Mouse (Mus musculus): ENCODE measurements around the gene Bcor. TPM values are rescaled to one million over a fixed set of nuclear protein-coding genes. Genes with fewer than 3 reads are reported as not detected.

Gene Bcor
- polyA plus RNA-seq, 2 experiments from 2014 or later = 24.2 to 26.1 TPM

DNA sequence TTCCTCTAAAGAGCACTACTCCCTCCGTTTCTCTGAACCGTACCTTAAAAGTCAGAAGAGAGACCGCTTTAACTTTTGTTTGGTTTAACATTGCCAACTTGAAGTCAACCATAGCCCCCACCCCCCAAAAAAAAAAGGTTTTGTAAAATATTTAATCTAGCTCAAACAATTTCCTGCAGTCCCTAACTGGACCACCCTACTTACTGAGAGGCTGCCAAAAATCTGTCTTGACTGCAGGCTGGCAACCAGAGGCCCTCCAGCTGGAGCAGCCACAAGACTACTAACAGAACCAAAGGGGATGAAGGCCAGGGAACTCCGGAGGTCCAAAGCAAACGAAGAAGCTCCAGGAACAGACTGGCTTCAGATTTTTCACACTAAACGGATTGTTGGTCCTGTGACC lies 156.2 kb downstream of the Bcor start:
- no peak for ATAC-seq

DNA sequence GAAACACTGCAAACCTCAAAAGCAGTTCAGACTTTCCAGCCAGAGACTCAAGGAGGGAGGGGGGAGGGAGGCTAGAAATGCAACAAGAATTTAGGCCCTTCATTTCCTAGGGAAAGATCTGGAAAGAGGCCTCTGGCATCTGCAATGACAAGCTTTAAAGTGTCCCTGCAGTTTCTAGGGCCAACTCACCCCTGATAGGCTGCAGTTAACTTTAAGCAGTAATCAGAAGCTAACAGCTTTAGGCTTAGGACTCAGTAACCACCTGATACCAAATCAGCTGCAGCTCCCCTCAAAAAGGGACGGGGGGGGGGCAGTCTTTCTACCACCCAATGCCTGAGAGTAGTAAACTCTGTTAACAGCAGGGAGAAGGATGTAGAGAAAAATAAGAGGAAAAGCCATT lies 156.6 kb downstream of the Bcor start:
- ATAC-seq = no peak

DNA sequence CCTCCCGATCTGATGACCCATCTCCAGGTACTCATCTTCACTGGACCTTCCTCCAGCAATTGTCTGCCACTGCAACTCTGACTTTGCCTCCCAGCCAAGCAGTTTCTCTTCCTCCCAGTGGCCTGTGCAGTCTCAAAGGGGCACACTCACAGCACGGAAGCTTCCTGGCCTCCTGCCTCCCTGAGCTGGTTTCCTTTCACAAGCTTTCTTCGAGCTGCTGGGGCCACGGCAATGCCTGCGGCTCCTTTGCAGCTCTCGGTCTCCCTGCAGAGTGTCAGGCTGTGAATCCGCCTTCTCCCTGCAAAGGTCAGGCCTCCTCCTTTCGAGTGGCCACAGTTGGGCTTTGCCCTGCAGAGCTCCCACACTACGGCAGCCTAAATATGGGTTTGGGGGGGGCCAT lies 157.0 kb downstream of the Bcor start:
- no peak for ATAC-seq

DNA sequence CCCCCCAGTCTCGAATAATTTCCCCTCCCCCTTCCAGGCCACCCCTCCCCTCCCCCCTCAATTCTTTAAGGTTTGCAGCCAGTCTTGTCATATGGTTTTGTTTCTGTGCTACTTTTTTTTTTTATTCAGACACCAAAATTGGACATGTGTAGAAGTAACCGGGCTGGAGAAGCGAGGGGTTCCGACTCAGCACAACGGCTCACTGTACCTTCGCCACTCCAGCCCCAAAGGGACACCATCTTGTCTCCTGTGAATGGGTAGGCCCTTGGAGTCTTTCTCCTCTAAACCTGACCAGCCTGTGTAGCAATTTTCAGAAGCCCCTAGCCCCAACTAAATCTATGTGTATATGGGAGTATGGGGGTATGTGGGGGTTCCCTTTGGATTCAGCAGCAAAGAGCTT lies 157.6 kb downstream of the Bcor start:
- ATAC-seq = no peak

DNA sequence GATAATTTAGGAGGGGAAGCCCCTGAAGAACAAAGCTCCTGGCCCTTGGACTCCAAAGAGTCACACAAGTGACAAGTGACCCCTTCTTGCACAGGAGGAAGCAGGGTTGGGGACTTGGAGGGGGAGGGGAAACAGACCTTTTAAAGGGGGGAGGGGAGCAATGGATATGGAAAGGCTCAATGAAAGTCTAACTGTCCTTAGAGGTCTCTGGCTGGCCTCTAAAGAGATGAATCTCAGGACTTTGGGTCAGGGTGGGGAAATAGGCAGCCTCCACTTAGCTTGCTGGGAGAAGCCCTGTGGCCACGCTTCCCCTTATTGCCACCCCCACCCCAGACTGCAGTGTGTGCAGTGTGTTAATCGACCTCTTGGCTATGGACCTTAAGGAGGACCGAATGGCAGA lies 158.2 kb downstream of the Bcor start:
- ATAC-seq = no peak

DNA sequence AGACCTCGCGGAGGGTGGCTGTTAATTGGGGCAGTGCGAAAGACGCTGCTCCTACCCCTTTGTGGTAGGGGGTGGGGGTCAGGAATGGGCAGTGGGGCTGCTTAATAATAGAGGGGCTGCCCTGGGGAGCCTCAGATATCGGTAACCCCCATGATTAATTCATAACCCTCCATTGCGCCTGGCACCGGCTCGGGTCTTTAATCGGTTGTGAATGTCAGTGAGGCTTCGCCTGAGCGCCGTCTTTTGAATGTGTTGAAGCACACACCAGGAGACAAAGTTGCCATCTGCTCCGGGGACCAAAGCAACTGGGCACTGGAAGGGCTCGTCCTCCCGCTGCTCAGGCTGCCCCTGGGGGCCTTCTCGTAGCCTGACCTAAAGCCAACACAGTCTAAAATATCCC lies 158.8 kb downstream of the Bcor start:
- ATAC-seq = no peak

DNA sequence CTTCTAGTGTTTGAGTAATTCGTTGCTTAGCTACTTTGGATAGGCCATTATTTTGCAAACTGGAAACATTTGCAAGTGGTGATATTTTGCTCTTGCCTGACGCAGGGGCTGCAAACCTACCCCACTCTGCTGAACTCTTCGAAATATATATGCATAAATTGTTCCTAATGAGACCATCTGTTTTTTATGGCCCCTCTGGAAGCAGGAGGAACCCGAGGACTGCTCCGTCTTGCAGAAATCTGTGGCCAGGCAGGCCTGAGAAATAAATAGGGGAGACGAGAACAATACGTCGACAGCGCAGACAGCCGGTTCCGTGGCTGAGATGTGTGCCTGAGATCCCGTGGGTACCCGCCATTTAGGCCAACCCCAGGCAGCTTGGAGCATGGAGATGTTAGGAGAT lies 159.5 kb downstream of the Bcor start:
- ATAC-seq = no peak

DNA sequence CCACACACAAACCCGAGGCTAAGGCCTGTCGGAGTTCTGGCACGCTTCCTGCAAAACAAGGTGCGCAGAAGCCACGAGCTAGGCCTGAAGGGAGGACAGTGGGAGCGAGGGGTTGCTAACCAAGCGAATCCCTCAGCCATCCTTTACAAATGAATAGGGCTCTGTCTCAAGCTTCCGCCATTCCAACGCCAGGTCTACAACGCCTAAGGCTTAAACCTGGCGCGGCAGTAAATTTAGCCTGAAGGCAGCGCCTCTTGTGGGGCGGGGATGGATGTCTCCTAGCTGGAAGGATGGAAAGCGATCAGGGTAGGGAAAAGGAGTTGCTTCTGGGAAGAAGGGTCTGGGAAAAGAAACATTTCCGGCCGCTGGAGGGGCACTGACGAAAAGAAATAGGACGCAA lies 160.2 kb downstream of the Bcor start:
- ATAC-seq = no peak

DNA sequence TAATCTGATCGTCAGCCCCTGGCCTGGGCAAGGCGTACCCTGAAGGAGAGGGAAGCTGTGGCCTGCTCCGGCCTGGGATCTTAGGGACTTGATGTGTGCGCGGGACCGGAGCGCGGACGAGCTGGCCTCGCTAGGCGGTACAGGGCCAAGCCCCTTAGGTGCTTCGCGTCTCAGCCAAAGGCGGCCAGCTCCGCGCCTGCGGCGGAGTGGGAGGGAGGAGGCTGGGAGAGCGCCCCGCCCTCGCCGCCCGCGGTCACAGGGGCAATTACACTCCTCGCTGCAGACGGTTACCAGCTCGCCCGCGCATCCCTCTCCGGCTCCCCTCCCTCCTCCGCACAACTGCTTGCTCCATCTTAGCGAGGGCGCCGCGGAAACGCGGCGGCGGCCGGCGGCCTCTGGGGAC lies 161.2 kb downstream of the Bcor start:
- peak; percentile 87 for ATAC-seq

DNA sequence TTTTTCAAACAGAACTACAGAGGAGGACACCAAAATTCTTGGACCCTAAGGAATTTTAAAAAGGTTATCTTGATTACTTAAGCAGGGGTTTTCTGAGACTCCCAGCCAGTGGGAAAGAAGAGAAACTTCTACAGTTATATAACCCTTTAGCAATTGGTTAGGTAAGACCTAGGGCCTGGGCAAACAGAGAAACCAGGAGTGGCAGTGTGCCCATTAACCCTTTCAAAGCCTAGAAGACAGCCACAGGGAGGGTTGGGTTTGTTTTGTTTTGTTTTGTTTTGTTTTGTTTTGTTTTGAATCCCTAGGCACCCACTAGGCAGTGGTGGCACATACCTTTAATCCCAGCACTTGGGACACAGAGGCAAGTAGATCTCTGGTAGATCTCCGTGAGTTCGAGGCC lies 163.3 kb downstream of the Bcor start:
- ATAC-seq = no peak

DNA sequence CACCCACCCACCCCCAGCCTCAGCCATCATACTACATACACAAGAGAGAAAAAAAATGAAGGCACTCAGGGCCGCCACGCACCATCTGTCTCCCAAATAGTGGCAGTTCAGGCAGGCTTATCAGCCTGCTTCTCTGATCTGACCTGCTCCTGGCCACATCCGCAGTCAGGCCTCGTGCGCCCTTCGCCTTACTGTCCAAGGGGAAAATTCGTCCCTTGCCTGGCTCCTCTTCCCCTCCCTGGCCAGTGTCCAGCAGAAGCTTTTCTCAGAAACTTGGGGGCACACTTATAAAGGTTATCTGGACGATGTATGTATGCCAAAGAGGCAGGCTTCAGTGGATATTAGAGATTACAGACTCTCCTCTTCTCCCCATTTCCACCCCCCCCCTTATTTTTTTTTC lies 163.7 kb downstream of the Bcor start:
- no peak for ATAC-seq

DNA sequence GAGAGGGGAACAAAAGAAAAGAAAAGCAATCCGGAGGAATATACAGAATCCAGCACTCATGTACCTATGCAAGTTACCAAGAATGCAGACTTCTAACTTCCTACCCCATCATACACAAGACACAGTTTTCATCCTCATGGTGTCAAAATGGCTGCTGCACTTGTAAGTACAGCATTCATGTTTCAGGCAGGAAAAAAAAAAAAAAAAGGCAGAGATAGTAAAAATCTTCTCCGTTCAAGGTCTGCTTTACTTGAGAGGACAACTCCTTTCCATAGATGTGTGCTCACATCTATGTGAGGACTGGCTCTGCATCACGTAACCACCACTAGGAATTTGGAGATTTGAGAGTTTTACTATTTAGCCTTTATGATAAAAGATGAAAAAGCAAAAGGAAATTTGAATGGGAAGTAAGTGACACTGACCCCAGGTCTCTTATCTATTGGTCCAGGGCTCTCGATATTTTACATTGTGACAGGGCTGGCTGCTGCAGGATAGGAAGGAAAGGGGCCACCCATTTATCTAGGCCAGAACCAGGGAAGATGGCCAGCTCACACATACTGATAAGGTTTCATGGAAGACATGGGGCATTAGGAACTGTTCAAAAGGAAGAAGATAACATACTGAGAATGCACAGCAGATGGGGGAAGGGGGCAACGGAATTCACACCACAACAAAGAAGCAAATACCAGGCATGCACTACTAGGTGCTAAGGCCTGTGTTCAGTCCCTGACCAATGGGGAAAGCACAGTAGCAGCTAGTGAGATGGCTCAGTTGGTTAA lies 166.3 kb downstream of the Bcor start:
- no peak for ATAC-seq

DNA sequence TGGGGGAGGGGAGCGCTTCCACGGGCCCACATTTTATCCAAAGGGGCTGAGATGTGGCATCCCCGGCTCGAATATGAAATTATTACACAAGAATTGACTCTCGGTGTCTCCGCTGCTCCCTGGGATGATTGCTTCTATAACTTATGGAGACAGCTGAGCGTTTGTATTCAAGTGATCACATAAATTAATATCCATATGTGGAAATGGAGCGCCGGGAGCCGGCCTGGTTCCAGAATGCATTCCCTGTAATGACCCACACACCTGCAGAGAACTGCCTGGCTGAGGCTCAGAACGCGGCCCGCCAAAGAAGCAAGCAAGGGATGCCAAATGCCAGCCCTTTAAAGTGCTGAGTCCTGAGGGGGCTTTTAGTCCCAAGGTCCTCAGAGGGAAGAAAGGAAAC lies 170.7 kb downstream of the Bcor start:
- ATAC-seq = no peak

DNA sequence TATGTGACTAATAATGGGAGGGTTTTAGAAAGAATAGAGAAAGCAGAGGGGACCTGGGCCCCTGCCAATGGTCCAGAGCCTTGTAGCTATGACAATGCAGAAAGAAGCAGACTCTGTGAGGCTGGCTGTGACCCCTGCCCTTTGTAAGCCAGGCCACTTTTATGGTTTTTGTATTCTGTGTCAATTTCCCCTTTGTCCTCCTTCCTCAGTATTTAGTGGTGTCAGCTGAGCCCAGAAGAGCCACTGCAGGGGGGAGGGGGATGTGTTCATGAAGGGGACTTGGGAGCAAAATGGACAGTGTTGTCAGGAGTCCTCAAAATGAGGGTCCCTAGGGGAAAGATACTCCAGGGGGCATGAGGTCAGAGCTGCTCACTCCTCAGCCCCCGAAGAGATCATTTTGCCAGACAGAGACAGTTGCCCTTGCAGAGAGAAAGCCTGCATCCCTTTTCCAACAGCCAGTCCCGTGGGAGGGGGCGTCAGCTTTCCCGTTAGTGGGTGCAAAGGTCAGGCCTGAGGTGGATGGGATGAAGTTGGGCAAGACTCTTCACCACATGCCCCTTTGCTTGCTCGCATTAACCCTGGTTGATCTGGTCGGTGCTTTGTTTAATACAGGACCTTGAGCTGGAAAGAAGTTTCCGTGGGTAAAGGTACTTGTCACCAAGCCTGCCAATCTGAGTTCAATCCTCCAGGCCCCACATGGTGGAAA lies 171.8 kb downstream of the Bcor start:
- ATAC-seq = no peak

DNA sequence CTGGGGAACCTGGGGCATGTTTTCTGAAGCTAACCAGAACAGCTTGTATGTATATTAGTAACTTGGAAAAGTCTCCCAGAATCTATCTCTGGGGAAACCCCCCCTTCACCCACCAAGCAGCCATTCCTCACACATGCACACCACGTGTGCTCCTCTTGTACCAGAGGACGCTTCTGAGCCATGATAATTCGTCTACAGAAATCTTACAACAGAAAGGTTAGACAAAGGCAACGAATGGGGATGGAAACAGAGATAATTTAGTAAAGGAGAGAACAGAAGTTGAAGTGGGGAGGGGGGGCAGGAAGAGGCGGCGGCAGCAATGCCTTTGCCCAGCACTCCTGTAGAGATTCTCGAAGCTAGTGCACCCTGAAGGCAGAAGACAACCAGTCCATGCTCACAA lies 172.6 kb downstream of the Bcor start:
- no peak for ATAC-seq

All from CD4-positive, CD25-positive, alpha-beta regulatory T cell, adult 4 months (primary cell).